Mouse (Mus musculus) frontal cortex, postnatal 10 days (tissue): ENCODE data around the gene Ankfn1.

ENCODE experiments used
- DNase-seq, 2 experiments: peaks; one replicate each; pipeline ENCODE4 v3.0.0; 2022; ENCODE audit warnings: low spot score in 2 of 2, mixed read lengths in 1 of 2

Gene Ankfn1

GRCm38 (mm10) chr11:89777431-89777830 is at the start of gene Ankfn1:
Gene Ankfn1 (minus strand): TSS chr11:89777653.
- no peak for DNase-seq

GRCm38 (mm10) chr11:89823661-89824446 is 46.4 kb upstream of the Ankfn1 start:
- DNase-seq: no peak

- DNase-seq: no peak
Measured at GRCm38 (mm10) chr11:89818594-89818993, 41.1 kb upstream of the Ankfn1 start.

- DNase-seq: no peak
Measured at GRCm38 (mm10) chr11:89811403-89811802, 34.0 kb upstream of the Ankfn1 start.

- no peak for DNase-seq
Measured at GRCm38 (mm10) chr11:89807998-89808397, 30.5 kb upstream of the Ankfn1 start.

- DNase-seq: no peak
Measured at GRCm38 (mm10) chr11:89804822-89805221, 27.4 kb upstream of the Ankfn1 start.

- no peak for DNase-seq
Measured at GRCm38 (mm10) chr11:89803974-89804373, 26.5 kb upstream of the Ankfn1 start.

DNA sequence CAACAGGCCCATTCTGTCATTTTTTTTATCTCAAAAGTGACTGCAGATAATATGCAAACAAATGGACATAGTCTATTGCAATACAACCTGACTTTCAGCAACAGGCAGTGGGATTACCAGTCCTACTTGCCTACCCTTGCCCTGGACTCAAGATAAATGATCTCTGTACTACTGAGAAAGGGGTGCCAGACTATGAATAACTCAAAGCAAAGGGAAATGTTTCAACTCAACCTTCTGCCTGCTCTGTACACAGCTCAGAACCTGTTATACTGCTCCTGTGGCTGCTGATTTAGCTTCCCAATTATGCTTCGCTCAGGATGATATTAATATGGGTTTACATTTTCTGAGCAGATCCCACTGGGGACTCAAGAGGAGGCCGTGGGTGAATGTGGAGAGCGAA is 15.3 kb upstream of the Ankfn1 start:
- no peak for DNase-seq

GRCm38 (mm10) chr11:89776070-89776469 is 1.4 kb downstream of the Ankfn1 start:
- DNase-seq: no peak

- no peak for DNase-seq
Measured at GRCm38 (mm10) chr11:89774913-89775312, 2.5 kb downstream of the Ankfn1 start.

DNA sequence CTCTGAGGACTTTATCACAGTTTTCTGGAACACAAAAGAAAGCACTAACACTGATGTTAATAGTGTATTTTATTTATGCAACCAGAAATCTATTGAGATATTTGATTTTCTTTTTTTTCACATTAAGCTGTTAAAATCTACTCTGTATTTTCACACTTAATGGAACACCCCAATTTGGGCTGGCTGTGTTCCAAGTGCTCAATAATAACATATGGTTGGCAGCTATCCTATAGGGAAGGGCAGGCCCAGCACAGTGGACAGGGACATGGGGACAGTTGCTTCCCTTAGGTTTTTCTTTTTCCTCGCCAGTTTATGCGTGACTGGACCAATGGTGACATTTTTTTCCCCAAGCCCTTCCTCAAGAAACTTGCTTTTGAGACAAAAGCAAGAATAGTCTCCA is 4.5 kb downstream of the Ankfn1 start:
- no peak for DNase-seq

- no peak for DNase-seq
Measured at GRCm38 (mm10) chr11:89765770-89766148, 11.7 kb downstream of the Ankfn1 start.

DNA sequence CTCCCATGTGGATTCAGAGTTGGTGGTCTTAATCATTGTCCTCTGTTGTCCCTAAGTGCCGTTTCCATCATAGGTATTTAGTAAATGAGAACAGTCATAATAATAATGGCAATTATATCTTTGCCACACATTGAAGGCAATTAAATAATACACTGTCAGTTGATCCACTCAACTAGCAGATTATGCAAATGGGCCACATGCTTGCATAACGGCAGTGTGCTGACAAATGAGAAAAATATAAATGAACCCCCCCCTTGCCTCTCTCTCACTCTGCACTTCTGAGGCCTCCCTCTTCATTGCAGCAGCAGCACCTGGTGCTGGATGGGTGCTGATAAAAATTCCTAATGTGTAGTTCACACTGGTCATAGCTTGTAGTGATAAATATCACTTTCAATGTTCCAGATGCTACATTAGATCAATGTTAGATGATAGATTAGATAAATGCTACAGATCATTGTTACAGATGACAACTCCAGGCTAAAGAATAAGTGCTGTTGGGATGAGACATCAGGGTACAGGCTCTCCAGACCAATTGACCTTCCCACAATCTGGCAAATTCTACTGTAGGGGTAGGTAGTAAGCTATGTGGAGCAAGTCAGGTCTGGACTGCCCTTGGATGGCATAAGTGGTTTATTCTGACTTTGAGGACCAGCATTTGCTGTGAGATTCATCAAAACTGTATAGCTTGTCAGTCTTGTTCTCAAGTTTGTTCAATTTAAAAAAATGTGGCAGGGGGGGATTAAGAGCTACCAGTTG is 12.3 kb downstream of the Ankfn1 start:
- DNase-seq: no peak

GRCm38 (mm10) chr11:89733973-89734693 is 43.3 kb downstream of the Ankfn1 start:
- DNase-seq: no peak

DNA sequence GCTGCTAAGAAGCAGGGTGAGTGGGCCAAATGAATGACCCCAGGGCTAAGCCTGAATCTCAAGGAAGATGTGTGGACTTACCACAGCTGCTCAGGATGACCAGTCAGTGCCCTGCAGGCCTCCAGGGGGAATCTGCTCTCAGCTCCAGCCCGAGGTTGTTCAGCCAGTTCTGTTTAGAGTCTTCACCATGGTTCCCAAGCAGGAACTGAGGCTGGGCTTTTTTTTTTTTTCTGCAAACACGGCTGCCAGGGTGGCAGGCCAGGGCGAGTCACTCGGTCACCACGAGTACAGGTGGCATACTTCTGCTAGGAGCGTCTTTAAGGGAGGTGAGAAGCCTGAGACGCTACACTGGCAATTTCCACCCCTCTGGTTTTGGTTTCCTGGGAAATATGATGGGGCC is 43.9 kb downstream of the Ankfn1 start:
- DNase-seq: no peak

- DNase-seq: peak; percentile 19 to 65
Measured at GRCm38 (mm10) chr11:89720847-89721246, 56.6 kb downstream of the Ankfn1 start.

- DNase-seq: no peak
Measured at GRCm38 (mm10) chr11:89718491-89718982, 58.9 kb downstream of the Ankfn1 start.

GRCm38 (mm10) chr11:89716351-89716750 is 61.1 kb downstream of the Ankfn1 start:
- DNase-seq: no peak

DNA sequence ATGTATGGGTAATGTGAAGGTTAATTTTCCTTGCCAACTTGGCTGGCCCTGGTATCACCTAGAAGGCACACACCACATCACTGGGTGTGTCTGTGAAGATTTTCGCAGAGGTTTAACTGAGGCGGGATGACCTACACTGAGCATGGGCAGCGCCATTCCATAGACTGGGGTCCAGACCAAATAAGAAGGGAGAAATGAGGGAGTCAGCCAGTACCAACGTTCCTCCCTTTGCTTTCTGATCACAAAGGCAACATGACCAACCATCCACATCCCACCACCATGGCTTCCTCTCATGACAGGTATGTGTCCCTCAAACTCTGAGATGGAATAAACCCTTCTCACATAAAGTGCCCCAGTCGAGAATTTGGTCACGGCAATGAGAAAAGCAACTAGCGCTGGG is 68.9 kb downstream of the Ankfn1 start:
- DNase-seq: no peak

DNA sequence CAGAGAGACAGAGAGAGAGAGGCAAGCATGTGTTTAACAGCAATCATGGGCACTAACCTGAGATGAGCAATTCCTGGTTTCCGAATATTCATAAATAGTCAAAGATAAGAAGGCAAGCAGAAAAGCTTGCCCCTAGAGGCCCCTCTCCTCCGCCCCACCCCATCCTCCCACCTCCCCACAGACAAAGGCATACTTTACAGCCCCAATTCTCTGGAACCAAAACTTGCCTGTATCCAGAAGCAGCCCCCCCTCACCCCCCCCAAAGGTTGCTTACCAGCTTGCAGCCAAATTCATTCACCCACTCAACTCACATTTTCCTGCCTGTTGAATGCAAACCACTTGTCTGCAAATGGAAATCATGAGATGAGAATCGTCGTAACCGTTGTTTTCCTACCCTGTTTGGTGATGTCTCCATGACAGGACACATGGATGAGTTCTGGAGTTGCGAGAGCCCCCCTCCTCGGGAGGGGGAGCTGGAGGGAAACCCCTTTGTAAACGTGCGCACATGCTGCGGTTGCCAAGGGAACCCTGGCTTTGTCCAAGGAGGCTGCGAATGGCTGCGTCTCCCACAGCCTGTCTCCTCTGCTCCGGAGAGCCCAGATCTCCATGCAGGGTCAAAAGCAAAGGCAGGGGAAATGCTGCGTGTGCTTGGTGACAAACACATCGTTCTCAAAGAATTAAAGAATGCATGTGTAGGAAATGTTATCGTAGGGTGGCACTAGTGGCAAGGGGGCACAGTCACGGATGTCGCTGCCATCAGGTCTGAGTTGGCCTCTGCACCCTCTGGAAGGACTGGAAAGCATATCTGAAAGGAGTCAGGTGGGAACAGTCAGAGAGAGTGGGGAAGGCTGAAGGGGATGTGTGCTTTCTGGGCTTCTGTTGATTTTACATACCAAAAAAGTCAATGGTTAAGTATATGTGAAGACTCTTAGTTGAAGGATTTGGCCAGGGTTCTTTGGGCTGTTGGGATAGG is 80.7 kb downstream of the Ankfn1 start:
- peak; percentile 15 to 44 for DNase-seq

DNA sequence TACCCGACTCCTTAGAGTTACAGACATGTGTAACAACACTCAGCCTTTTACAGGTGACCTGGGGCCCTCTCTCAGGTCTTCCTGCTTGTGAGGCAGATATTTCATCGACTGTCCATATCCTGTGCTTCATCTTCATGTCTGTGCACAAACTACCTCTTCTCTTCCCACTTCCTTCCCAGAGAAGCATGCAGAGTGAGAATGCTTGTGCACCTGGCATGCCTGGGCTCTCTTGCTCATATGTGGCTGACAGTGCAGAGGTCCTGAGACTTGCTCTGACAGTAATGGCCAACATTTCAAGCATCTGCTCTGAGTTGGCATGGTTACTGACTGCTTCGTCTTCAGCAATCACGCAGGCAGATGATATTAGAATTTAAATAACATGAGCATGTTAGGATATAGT is 83.8 kb downstream of the Ankfn1 start:
- DNase-seq: no peak
